Mouse (Mus musculus): ENCODE results near the gene Nek6. TPM values are rescaled to one million over a fixed set of nuclear protein-coding genes. Genes with fewer than 3 reads are reported as not detected.

The Nek6 gene
- polyA plus RNA-seq, 1 experiment from 2014 or later, result 70.9 TPM

GRCm38 (mm10) chr2:38643625-38644427 lies 132.4 kb downstream of the Nek6 start, which contains the start of gene Psmb7:
Psmb7 (minus strand) TSS chr2:38644087.
- Histone ChIP-seq H3K36me3 (ENCODE audit: control insufficient read depth, insufficient read depth) (peaks cover 25% of the 10 kb centered on the region), H3K4me2 (replicated peaks; ENCODE audit: low read depth) (peak within 1 kb of the TSS; percentile 73), H3K4me1 (replicated peaks; ENCODE audit: control insufficient read depth, insufficient read depth, low read length) (0 out of 2 replicates have a peak, but pooled peaks cover 3% of the 10 kb centered on the region), H3K4me3 (ENCODE audit: low read depth, low read length) (peak within 1 kb of the TSS; percentile 89), H3K27me3 (replicated peaks; ENCODE audit: control insufficient read depth, insufficient read depth, low read length) (no peaks in the 10 kb centered on the region), H3K27ac (ENCODE audit: low read depth, low read length) (peak within 1 kb of the TSS; percentile 52; the same call in 1 of the 2 replicates), H3K9me3 (ENCODE audit: control insufficient read depth) (no peaks in the 10 kb centered on the region), H3K9ac (ENCODE audit: low read depth, low read length) (peak within 1 kb of the TSS; percentile 85)
- ATAC-seq, result peak; percentile 89
- 2% methylated on average over 52 of the region's 52 CpGs for WGBS
- TF ChIP-seq CTCF (IDR thresholded peaks at IDR 0.05; ENCODE audit: low read depth), result no peak

Small RNA genes within 50 kb of the gene (microRNA-seq; reads per million reads assigned to microRNA genes)
- not detected for gene Gm27634

Other genes starting within 250 kb of the Nek6 start
- 9.6 and 10.3 TPM in 2 replicates for gene Dennd1a, start 224.3 kb upstream of the Nek6 start, polyA plus RNA-seq (2015; fragmentation: Nextera tagmentation; extraction: Ambion mirVana)
- gene Lhx2, start 172.4 kb upstream of the Nek6 start, polyA plus RNA-seq (2015; fragmentation: Nextera tagmentation; extraction: Ambion mirVana), result not detected in 2 replicates
- gene Psmb7, start 132.4 kb downstream of the Nek6 start, polyA plus RNA-seq (2015; fragmentation: Nextera tagmentation; extraction: Ambion mirVana), result 134 and 148 TPM in 2 replicates
- gene Nr5a1, start 202.9 kb downstream of the Nek6 start, polyA plus RNA-seq (2015; fragmentation: Nextera tagmentation; extraction: Ambion mirVana), result 0.04 and 0.13 TPM in 2 replicates

All from intestine, postnatal 0 days (tissue).